Comparison of ENCODE assay signal across 14 mouse cellular contexts in the genomic region with DNA sequence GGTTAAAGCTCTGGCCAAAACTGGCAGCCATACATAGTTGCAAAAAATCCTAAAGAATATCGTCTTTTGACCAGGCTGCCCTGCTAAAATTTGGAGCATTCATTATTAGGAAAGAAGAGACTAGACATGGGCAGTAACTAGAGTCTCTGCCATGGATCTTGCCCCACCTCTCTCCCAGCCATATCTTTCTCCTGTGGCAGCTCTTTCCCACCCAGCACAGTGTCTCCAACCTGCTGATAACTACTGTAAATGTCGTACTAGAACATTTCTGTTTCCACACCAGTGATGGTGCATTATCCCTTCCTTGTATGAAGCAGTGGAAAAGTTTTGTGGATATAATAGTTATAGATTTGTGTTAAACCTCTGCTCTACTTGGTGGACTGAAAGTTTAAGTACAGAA.
"Had no signal": no experiment of that assay in that cellular context is flagged by ENCODE, and none has a peak within 500 bp of the region (broad histone marks: within the 10 kb centered on the region; RNA-seq: fewer than 3 reads in every experiment).

No protein-coding gene starts in this region.

- H3K4me1 ChIP-seq: midbrain, embryonic 13.5 days; midbrain, embryonic 15.5 days; neural tube, embryonic 12.5 days; stomach, embryonic 15.5 days had no signal

- H3K27ac ChIP-seq: midbrain, embryonic 13.5 days; midbrain, embryonic 15.5 days; neural tube, embryonic 12.5 days; stomach, embryonic 15.5 days; stomach, postnatal 0 days had no signal

- H3K4me2 ChIP-seq: lung, embryonic 14.5 days; midbrain, embryonic 11.5 days; midbrain, embryonic 13.5 days; midbrain, embryonic 15.5 days; neural tube, embryonic 12.5 days; stomach, embryonic 15.5 days had no signal

- H3K36me3 ChIP-seq: midbrain, embryonic 15.5 days; neural tube, embryonic 12.5 days; stomach, embryonic 15.5 days had no signal

- H3K9me3 ChIP-seq: midbrain, embryonic 13.5 days; midbrain, embryonic 15.5 days; neural tube, embryonic 12.5 days; stomach, embryonic 15.5 days had no signal

- DNase-seq: liver, postnatal 0 days; lung, embryonic 14.5 days; lung, postnatal 10 days; lung, postnatal 4 days; right cerebral cortex, postnatal 14 days; thymus, adult 2 months; thymus, postnatal 25 days; thymus, postnatal 4 days had no signal

- H3K4me3 ChIP-seq: midbrain, embryonic 13.5 days; midbrain, embryonic 15.5 days; neural tube, embryonic 12.5 days; stomach, embryonic 15.5 days had no signal

- H3K9ac ChIP-seq: liver, postnatal 0 days; lung, embryonic 14.5 days; midbrain, embryonic 13.5 days; midbrain, embryonic 15.5 days; neural tube, embryonic 12.5 days; stomach, embryonic 15.5 days had no signal

- H3K27me3 ChIP-seq: midbrain, embryonic 13.5 days; midbrain, embryonic 15.5 days; neural tube, embryonic 12.5 days; stomach, embryonic 15.5 days had no signal

- ATAC-seq: liver, postnatal 0 days; midbrain, embryonic 13.5 days; midbrain, embryonic 15.5 days had no signal
